Mouse (Mus musculus) hindbrain, embryonic 16.5 days (tissue): Measurements from ENCODE around the gene 4930452B06Rik. TPM values are rescaled to one million over a fixed set of nuclear protein-coding genes. Genes with fewer than 3 reads are reported as not detected.
"Not testable (repeated sequence)": the region's sequence is repeated elsewhere in the genome, so short reads cannot be mapped to it uniquely, and the experiment has no call there.

Source experiments
- ATAC-seq: fragments of 200-750 bp; cut with Nextera tagmentation; 2 replicates; pipeline ENCODE4 v1.8.0; 2017; ENCODE audit warnings: moderate TSS enrichment, moderate library complexity
- H3K27ac ChIP-seq: fragments of 300-500 bp; sonication (generic); 2 replicates; pipeline ENCODE4 v1.5.1; 2014; ENCODE audit warnings: low read depth, mild to moderate bottlenecking, control low read depth, low read length, moderate library complexity
- H3K27me3 ChIP-seq: fragments of 300-500 bp; sonication (generic); replicated peaks from 2 replicates; pipeline ENCODE4 v1.6.1; 2014; ENCODE audit warnings: low read length; ENCODE audit not compliant: control insufficient read depth, insufficient read depth
- H3K36me3 ChIP-seq: fragments of 300-500 bp; sonication (generic); 2 replicates; pipeline ENCODE4 v1.6.1; 2014; ENCODE audit warnings: mild to moderate bottlenecking, low read length, moderate library complexity, mixed read lengths; ENCODE audit not compliant: control insufficient read depth, insufficient read depth
- H3K4me1 ChIP-seq: fragments of 300-500 bp; sonication (generic); 2 replicates; pipeline ENCODE4 v1.6.1; 2014; ENCODE audit warnings: low read depth, low read length; ENCODE audit not compliant: control insufficient read depth, insufficient read depth
- H3K4me2 ChIP-seq: fragments of 300-500 bp; sonication (generic); 2 replicates; pipeline ENCODE4 v1.6.1; 2014; ENCODE audit warnings: mild to moderate bottlenecking, low read length, control low read depth, moderate library complexity
- H3K4me3 ChIP-seq: fragments of 300-500 bp; sonication (generic); 2 replicates; pipeline ENCODE4 v1.5.1; 2014; ENCODE audit warnings: mild to moderate bottlenecking, low read length, control low read depth, moderate library complexity
- H3K9ac ChIP-seq: fragments of 300-500 bp; sonication (generic); 2 replicates; pipeline ENCODE4 v1.6.1; 2014; ENCODE audit warnings: low read depth, mild to moderate bottlenecking, control low read depth, low read length, moderate library complexity
- H3K9me3 ChIP-seq: fragments of 300-500 bp; sonication (generic); 2 replicates; pipeline ENCODE4 v1.6.1; 2014; ENCODE audit warnings: mild to moderate bottlenecking, low read length, moderate library complexity; ENCODE audit not compliant: control insufficient read depth
- WGBS: fragments of 180-500 bp; shearing (Covaris S2); extraction: QIAGEN DNeasy Blood & Tissue Kit; methylation state at CpG from one replicate; pipeline ENCODE4 v1.1.7; 2014; 5-methylcytosine and 5-hydroxymethylcytosine counted together
- polyA plus RNA-seq: library from polyadenylated mRNA; unstranded; fragments of >200 nt; fragmentation: Nextera tagmentation; extraction: Ambion mirVana; gene quantifications from 2 replicates; pipeline ENCODE4 v1.2.1, GENCODE M21; 2015

Gene 4930452B06Rik
- polyA plus RNA-seq, 1 experiment from 2014 or later = 8.0 TPM

DNA sequence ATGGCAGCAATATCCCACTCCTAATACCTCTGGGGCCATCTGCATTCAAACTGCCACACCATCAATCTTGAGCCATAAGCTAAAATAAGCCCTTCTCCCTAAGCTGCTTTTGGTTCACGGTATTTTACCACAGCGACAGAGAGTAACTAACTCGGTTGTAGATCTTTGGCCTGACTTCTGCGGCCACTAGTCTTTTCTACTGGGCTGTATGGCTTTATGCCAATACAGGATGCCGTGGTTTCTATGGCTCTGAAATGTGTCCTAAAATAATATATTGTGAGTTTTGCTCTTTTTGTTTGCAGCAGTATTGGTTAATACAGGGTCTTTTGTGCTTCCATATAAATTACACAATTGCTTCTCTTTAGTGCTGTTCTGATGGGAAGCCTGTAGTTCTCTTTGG is 37.6 kb downstream of the 4930452B06Rik start:
- ATAC-seq = no peak
- 93% methylated on average over 5 of the region's 5 CpGs for whole genome bisulfite sequencing
- no peak overlapping the region for H3K9ac ChIP-seq
- no peak overlapping the region for H3K4me3 ChIP-seq
- no peak overlapping the region for H3K4me2 ChIP-seq
- H3K27me3 ChIP-seq = no peaks in the 10 kb centered on the region
- no peaks in the 10 kb centered on the region for H3K9me3 ChIP-seq
- H3K4me1 ChIP-seq = no peaks in the 10 kb centered on the region
- no peak overlapping the region for H3K27ac ChIP-seq
- H3K36me3 ChIP-seq = no peaks in the 10 kb centered on the region

DNA sequence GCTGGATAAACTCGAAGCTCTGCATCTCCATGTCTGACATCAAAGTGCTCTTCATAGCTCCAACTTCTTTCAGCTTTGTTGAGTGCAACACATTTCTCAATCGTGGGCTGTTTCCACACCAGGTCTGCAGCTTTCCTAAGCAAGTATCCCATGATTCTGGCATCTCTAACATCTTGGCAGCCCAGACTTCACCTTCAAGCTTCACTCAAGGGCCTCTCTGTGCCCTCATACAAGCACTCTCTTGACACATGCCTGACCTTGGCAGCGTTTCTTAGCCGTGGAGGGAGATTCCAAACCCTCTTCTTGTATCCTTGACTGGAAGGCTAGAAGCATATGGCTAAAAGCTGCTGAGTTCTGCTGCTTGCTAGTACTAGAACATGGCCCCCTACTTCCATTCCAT is 38.6 kb downstream of the 4930452B06Rik start:
- Histone ChIP-seq H3K4me2 (no peak overlapping the region), H3K36me3 (no peaks in the 10 kb centered on the region), H3K4me3 (no peak overlapping the region), H3K4me1 (no peaks in the 10 kb centered on the region), H3K9me3 (no peaks in the 10 kb centered on the region), H3K27ac (no peak overlapping the region), H3K9ac (no peak overlapping the region), H3K27me3 (no peaks in the 10 kb centered on the region)
- WGBS = 87% methylated on average over 4 of the region's 4 CpGs
- no peak for ATAC-seq

DNA sequence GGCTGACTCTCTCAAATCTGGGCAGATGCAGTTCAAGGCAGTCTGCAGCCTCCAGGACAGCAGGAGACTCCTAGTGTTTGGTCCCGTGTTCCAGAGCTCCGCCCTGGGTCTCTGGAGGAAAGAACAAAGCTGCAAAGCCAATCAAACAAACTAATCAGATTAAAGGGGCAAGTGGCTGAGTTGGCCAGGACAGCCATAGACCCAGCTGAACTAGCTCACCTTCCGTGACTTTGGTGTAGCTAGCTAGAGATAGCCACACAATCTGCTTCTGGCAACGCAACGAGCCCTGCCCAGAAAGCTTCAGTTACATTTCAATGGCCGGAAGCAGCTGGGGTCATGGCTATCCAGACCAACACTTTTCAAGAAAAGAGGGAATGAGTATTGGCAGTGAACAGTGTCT is 44.9 kb downstream of the 4930452B06Rik start:
- no peaks in the 10 kb centered on the region for H3K4me1 ChIP-seq
- H3K4me2 ChIP-seq = no peak overlapping the region
- ATAC-seq = no peak
- no peak overlapping the region for H3K9ac ChIP-seq
- no peaks in the 10 kb centered on the region for H3K9me3 ChIP-seq
- H3K36me3 ChIP-seq = no peaks in the 10 kb centered on the region
- no peaks in the 10 kb centered on the region for H3K27me3 ChIP-seq
- H3K4me3 ChIP-seq = no peak overlapping the region
- H3K27ac ChIP-seq = no peak overlapping the region
- 57% methylated on average over 6 of the region's 6 CpGs for WGBS

DNA sequence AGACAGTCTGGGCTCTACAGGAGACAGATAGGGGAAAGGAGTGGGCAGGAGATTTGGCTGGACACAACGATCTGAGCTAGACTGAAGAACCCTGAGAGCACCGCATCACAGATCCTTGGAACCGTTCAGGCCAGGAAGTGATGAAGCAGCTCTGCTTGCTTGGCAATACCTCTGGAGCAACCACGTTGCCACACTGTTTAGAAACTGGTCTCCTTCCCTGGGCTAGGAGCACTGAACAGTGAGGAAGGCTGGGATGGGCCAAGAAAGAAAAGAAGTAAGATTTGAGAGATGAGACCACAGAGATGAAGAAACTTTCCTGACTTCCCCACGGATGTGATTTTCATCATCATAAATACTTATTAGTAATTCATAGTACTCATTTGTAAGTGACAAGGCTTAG is 45.5 kb downstream of the 4930452B06Rik start:
- Histone ChIP-seq H3K27me3 (no peaks in the 10 kb centered on the region), H3K4me2 (no peak overlapping the region), H3K36me3 (no peaks in the 10 kb centered on the region), H3K9me3 (no peaks in the 10 kb centered on the region), H3K9ac (no peak overlapping the region), H3K4me1 (no peaks in the 10 kb centered on the region), H3K27ac (no peak overlapping the region), H3K4me3 (no peak overlapping the region)
- ATAC-seq = no peak
- 86% methylated on average over 5 of the region's 5 CpGs for WGBS

DNA sequence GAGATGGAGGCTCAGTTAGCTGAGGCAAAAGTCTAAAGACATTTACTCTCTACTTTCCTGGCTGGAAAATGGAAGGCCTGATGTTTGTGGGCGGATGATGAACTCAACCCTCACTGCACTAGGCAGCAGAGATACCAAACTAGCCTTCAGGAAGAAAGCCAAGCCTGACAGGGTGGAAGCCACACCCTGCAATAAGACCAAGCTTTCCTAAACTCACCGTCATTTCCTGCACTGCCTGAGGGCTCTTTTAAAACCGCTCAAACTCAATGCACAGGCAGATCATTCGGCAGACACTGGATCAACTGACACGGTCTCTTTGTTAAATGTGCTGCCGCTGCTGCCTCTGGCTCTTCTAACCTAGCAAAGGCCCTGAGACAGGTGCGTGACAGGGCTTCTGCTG is 50.4 kb downstream of the 4930452B06Rik start:
- no peak overlapping the region for H3K27ac ChIP-seq
- H3K4me2 ChIP-seq = no peak overlapping the region
- 81% methylated on average over 7 of the region's 7 CpGs for WGBS
- H3K36me3 ChIP-seq = no peaks in the 10 kb centered on the region
- H3K9ac ChIP-seq = no peak overlapping the region
- no peaks in the 10 kb centered on the region for H3K4me1 ChIP-seq
- no peaks in the 10 kb centered on the region for H3K9me3 ChIP-seq
- ATAC-seq = no peak
- H3K4me3 ChIP-seq = no peak overlapping the region
- no peaks in the 10 kb centered on the region for H3K27me3 ChIP-seq

DNA sequence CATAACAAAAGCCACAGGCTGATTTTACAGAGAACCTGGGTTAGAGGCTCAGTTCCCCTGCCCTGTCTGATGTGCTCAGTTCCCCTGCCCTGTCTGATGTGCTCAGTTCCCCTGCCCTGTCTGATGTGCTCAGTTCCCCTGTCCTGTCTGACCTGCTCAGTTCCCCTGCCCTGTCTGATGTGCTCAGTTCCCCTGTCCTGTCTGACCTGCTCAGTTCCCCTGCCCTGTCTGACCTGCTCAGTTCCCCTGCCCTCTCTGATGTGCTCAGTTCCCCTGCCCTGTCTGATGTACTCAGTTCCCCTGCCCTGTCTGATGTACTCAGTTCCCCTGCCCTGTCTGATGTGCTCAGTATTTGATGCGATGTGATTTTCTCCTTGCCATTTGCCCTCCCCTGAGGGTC is 51.6 kb downstream of the 4930452B06Rik start:
- not testable (repeated sequence) for H3K4me2 ChIP-seq, H3K27ac ChIP-seq, ATAC-seq, H3K9me3 ChIP-seq, H3K4me3 ChIP-seq, H3K9ac ChIP-seq, H3K4me1 ChIP-seq, H3K27me3 ChIP-seq, H3K36me3 ChIP-seq
- 74% methylated on average over 1 of the region's 1 CpGs for WGBS

DNA sequence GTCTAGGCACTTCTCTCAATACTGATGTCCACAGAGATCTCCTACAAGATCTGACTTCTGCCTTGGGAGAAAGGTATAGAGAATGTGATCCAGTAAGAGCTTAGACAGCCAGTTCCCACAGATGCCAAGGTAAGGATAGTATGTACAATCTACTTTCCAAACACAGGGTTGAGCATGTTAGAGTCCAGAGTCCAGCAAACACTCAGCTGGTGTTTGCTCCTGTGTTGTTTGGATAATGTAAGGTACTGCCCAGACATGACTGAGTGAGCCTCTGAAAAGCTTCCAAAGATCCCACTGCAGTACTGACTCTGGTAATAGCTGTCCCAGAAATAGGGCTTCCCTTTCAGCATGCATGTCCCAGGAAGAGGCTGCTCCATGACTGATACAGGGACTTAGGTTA is 54.0 kb downstream of the 4930452B06Rik start:
- H3K4me3 ChIP-seq = no peak overlapping the region
- H3K4me1 ChIP-seq = no peaks in the 10 kb centered on the region
- no peaks in the 10 kb centered on the region for H3K27me3 ChIP-seq
- H3K27ac ChIP-seq = no peak overlapping the region
- no peak overlapping the region for H3K4me2 ChIP-seq
- no peak overlapping the region for H3K9ac ChIP-seq
- ATAC-seq = no peak
- no peaks in the 10 kb centered on the region for H3K36me3 ChIP-seq
- H3K9me3 ChIP-seq = no peaks in the 10 kb centered on the region

DNA sequence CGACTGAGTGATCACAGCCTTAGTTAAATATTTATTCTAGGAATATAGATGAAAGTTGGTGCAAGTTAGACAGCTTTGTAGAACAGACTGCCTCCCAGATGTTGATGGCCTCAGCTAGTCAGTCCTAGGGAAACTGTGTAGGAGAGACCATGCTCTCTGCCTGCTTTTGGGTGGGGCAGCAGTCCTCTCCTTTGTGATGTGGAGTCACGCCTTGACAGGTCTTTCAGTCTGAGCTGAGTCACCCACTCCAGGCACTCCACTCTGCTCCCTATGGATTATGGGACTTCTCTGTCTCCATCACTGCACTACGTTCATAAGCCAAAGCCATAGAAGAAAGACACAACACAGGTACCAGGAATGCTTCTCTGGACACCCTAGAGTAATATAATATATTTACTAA is 55.9 kb downstream of the 4930452B06Rik start:
- H3K9me3 ChIP-seq = no peaks in the 10 kb centered on the region
- H3K4me2 ChIP-seq = no peak overlapping the region
- WGBS = 86% methylated on average over 3 of the region's 3 CpGs
- no peak for ATAC-seq
- H3K36me3 ChIP-seq = no peaks in the 10 kb centered on the region
- H3K9ac ChIP-seq = no peak overlapping the region
- H3K4me1 ChIP-seq = no peaks in the 10 kb centered on the region
- H3K27ac ChIP-seq = no peak overlapping the region
- H3K27me3 ChIP-seq = no peaks in the 10 kb centered on the region
- no peak overlapping the region for H3K4me3 ChIP-seq

DNA sequence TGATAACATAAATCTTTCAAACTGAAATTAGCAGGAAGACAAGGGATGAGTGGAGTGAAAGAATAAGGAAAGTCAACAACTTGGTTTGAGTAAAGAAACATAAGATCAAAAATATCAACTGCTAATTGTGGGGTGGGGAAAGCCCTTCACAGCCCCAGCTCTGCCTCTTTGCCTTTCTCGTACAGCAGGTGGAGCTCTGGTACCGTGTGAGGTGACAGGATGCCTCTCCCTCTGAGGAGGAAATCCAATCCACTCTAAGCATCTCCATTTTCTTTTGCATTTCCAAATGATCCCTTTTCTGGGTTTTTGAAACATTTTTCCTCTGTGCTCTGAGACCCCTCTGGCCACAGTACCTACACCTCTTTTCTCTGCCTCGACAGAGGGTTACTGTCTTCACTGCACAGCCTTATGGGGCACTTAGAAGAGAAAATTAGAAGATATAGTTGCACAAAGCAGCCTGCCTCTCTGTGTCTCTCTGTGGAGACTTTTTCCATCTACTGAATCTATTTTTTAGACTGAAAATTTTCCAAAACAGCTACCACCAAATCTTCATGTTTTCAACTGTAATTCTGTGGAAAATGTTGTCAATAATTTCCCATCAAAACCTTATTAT is 57.4 kb downstream of the 4930452B06Rik start:
- no peak overlapping the region for H3K4me3 ChIP-seq
- no peak overlapping the region for H3K9ac ChIP-seq
- 5% methylated on average over 3 of the region's 3 CpGs for WGBS
- ATAC-seq = peak; percentile 90
- no peaks in the 10 kb centered on the region for H3K36me3 ChIP-seq
- no peaks in the 10 kb centered on the region for H3K9me3 ChIP-seq
- H3K4me2 ChIP-seq = no peak overlapping the region
- H3K4me1 ChIP-seq = no peaks in the 10 kb centered on the region
- no peaks in the 10 kb centered on the region for H3K27me3 ChIP-seq
- H3K27ac ChIP-seq = no peak overlapping the region

DNA sequence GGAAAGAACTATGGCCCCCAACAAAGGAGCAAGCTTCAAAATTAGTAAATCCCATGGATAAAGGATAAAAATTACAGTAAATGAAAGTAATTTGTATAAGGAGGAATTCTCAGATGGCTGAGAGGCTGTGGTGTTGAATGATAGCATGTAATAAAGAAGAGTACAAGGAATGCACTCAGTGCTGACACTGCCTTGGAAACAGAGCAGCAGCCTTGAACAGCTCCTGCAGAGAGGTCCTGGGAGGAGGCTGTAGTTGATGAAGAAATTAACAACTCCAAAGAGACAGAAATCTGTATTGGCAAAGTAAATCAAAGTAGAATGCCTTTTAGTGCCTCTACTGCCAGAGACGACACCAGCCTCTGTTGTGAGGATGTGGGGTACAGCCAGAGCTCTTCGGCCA is 61.1 kb downstream of the 4930452B06Rik start:
- Histone ChIP-seq H3K9me3 (no peaks in the 10 kb centered on the region), H3K27ac (no peak overlapping the region), H3K36me3 (no peaks in the 10 kb centered on the region), H3K4me1 (no peaks in the 10 kb centered on the region), H3K27me3 (no peaks in the 10 kb centered on the region), H3K9ac (no peak overlapping the region), H3K4me3 (no peak overlapping the region), H3K4me2 (no peak overlapping the region)
- WGBS = 60% methylated on average over 2 of the region's 2 CpGs
- ATAC-seq = no peak
